Mouse (Mus musculus): Measurements from ENCODE around the gene Slc22a17. TPM values are rescaled to one million over a fixed set of nuclear protein-coding genes. Genes with fewer than 3 reads are reported as not detected.
"Not testable (repeated sequence)": the region's sequence is repeated elsewhere in the genome, so short reads cannot be mapped to it uniquely, and the experiment has no call there.

The Slc22a17 gene
- polyA plus RNA-seq, 1 experiment from 2014 or later: 32.2 TPM

DNA sequence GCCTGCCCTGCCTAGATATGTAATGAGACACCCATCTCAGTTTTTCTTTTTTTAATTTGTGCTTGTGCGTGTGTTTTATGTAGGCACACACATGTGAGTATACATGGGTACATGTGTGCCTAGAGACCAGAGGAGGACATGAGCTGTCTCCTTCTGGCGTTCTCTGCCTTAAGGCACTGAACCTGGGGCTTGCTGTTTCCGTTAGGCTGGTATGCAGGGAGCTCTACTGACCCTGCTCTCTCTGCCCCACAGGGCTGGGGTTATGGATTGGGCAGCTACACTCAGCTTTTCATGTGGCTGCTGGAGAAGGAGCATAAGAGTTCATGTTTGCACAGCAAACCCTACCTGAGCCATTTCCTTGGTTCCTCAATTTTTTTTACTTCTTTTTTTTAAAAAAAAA lies 41.5 kb upstream of the Slc22a17 start:
- H3K4me3 ChIP-seq (replicated peaks; ENCODE audit: low read length): no peak overlapping the region
- no peaks in the 10 kb centered on the region for H3K4me1 ChIP-seq (ENCODE audit: control insufficient read depth, insufficient read depth, low read length)
- H3K9ac ChIP-seq (ENCODE audit: low read length): no peak overlapping the region
- 73% methylated on average over 3 of the region's 3 CpGs for WGBS
- no peak for ATAC-seq (ENCODE audit: insufficient read depth, low FRiP score)
- no peaks in the 10 kb centered on the region for H3K9me3 ChIP-seq (replicated peaks; ENCODE audit: control insufficient read depth, low read length)
- no peak overlapping the region for H3K4me2 ChIP-seq (ENCODE audit: low read depth, low read length)
- no peaks in the 10 kb centered on the region for H3K27me3 ChIP-seq (ENCODE audit: control insufficient read depth, insufficient read depth, low read length)
- no peaks in the 10 kb centered on the region for H3K36me3 ChIP-seq (ENCODE audit: control insufficient read depth, insufficient read depth, low read length)
- no peak overlapping the region for H3K27ac ChIP-seq (ENCODE audit: low read length)

DNA sequence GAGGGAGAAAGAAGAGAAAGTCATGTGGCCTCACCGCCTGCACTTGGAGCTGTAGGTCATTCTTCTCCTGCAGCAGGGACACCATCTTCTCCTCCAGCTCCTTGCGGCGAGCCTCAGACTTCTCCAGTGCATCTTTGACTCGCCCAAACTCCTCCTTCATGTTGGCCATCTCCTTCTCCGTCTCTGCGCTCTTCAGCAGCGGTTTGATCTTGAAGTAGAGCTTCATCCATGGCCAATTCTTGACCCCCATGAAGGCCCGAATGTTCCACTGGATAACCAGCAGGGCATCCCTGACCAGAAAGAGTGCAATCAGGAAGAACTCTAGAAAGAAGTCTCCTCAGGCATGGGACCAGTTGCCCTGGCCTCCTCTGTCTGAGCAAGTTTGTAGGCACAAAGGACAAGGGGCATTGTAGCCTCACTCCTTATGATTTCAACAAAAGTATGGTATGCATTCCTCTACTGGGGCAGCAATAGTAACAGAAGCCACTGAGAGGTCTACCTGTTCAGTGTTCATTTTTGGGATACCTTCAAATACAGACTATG lies 40.8 kb upstream of the Slc22a17 start:
- WGBS: 92% methylated on average over 8 of the region's 8 CpGs

DNA sequence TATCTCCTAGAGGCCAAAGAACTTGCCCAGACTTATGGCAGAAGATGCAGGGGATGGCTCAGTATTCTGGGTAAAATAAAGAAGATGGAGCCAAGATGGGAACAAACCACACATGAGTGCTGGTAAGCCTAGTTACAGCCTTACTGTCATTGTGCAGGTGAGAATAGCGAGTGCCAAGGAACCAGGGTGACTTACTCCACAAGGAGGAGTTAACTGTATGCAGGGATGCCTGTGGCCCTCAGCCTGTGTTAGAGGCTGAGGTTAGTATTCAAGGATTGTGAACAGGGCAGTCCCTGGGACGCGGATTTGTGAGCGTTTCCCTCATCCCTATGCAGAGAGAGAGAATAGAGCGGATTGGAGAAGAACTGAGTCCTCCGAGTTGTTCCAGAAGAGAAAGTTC lies 38.7 kb upstream of the Slc22a17 start:
- ATAC-seq (ENCODE audit: insufficient read depth, low FRiP score): no peak
- Histone ChIP-seq H3K9ac (ENCODE audit: low read length) (no peak overlapping the region), H3K27ac (ENCODE audit: low read length) (no peak overlapping the region), H3K4me1 (ENCODE audit: control insufficient read depth, insufficient read depth, low read length) (no peaks in the 10 kb centered on the region), H3K27me3 (ENCODE audit: control insufficient read depth, insufficient read depth, low read length) (no peaks in the 10 kb centered on the region), H3K36me3 (ENCODE audit: control insufficient read depth, insufficient read depth, low read length) (no peaks in the 10 kb centered on the region), H3K4me3 (replicated peaks; ENCODE audit: low read length) (no peak overlapping the region), H3K4me2 (ENCODE audit: low read depth, low read length) (no peak overlapping the region), H3K9me3 (replicated peaks; ENCODE audit: control insufficient read depth, low read length) (no peaks in the 10 kb centered on the region)
- 81% methylated on average over 6 of the region's 6 CpGs for WGBS

More for the DNA sequence above, 40.8 kb upstream of the Slc22a17 start:
- no peak overlapping the region for H3K27ac ChIP-seq (ENCODE audit: low read length)
- H3K4me1 ChIP-seq (ENCODE audit: control insufficient read depth, insufficient read depth, low read length): no peaks in the 10 kb centered on the region
- no peak overlapping the region for H3K9ac ChIP-seq (ENCODE audit: low read length)
- no peak for ATAC-seq (ENCODE audit: insufficient read depth, low FRiP score)
- no peaks in the 10 kb centered on the region for H3K27me3 ChIP-seq (ENCODE audit: control insufficient read depth, insufficient read depth, low read length)
- no peaks in the 10 kb centered on the region for H3K36me3 ChIP-seq (ENCODE audit: control insufficient read depth, insufficient read depth, low read length)
- H3K4me2 ChIP-seq (ENCODE audit: low read depth, low read length): no peak overlapping the region
- no peaks in the 10 kb centered on the region for H3K9me3 ChIP-seq (replicated peaks; ENCODE audit: control insufficient read depth, low read length)
- H3K4me3 ChIP-seq (replicated peaks; ENCODE audit: low read length): no peak overlapping the region

GRCm38 (mm10) chr14:54950493-54950892 lies 37.6 kb upstream of the Slc22a17 start:
- Histone ChIP-seq H3K4me1 (ENCODE audit: control insufficient read depth, insufficient read depth, low read length) (no peaks in the 10 kb centered on the region), H3K4me3 (replicated peaks; ENCODE audit: low read length) (no peak overlapping the region), H3K36me3 (ENCODE audit: control insufficient read depth, insufficient read depth, low read length) (no peaks in the 10 kb centered on the region), H3K4me2 (ENCODE audit: low read depth, low read length) (no peak overlapping the region), H3K27me3 (ENCODE audit: control insufficient read depth, insufficient read depth, low read length) (no peaks in the 10 kb centered on the region), H3K27ac (ENCODE audit: low read length) (no peak overlapping the region), H3K9ac (ENCODE audit: low read length) (no peak overlapping the region), H3K9me3 (replicated peaks; ENCODE audit: control insufficient read depth, low read length) (no peaks in the 10 kb centered on the region)
- 52% methylated on average over 12 of the region's 12 CpGs for WGBS
- ATAC-seq (ENCODE audit: insufficient read depth, low FRiP score): no peak

DNA sequence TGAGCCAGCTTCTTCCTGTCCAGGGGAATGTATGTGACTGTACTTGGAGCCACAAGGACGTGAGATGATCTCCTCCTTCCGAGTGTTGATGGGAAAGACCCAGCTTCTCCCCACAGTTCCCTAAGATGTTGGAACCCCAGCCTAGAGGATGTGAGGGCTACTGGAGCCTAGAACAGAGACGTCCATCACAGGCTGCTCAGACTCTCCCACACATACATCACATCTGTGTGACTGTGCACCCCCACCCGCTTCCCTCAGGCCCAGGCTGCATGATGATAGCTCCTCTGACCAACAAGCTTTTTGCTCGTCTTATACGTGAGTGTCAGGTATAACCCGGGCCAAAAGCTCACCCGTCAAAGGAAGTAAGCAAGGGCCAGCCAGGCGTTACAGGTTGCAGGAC lies 35.8 kb upstream of the Slc22a17 start:
- H3K4me3 ChIP-seq (replicated peaks; ENCODE audit: low read length): no peak overlapping the region
- no peak overlapping the region for H3K4me2 ChIP-seq (ENCODE audit: low read depth, low read length)
- no peaks in the 10 kb centered on the region for H3K4me1 ChIP-seq (ENCODE audit: control insufficient read depth, insufficient read depth, low read length)
- H3K27me3 ChIP-seq (ENCODE audit: control insufficient read depth, insufficient read depth, low read length): no peaks in the 10 kb centered on the region
- H3K36me3 ChIP-seq (ENCODE audit: control insufficient read depth, insufficient read depth, low read length): no peaks in the 10 kb centered on the region
- H3K9ac ChIP-seq (ENCODE audit: low read length): no peak overlapping the region
- no peak overlapping the region for H3K27ac ChIP-seq (ENCODE audit: low read length)
- H3K9me3 ChIP-seq (replicated peaks; ENCODE audit: control insufficient read depth, low read length): no peaks in the 10 kb centered on the region
- no peak for ATAC-seq (ENCODE audit: insufficient read depth, low FRiP score)
- WGBS: 81% methylated on average over 9 of the region's 9 CpGs

GRCm38 (mm10) chr14:54947008-54947407 lies 34.1 kb upstream of the Slc22a17 start:
- not testable (repeated sequence) for ATAC-seq (ENCODE audit: insufficient read depth, low FRiP score); H3K4me2 ChIP-seq (ENCODE audit: low read depth, low read length); H3K36me3 ChIP-seq (ENCODE audit: control insufficient read depth, insufficient read depth, low read length); H3K4me1 ChIP-seq (ENCODE audit: control insufficient read depth, insufficient read depth, low read length); H3K9ac ChIP-seq (ENCODE audit: low read length); H3K9me3 ChIP-seq (replicated peaks; ENCODE audit: control insufficient read depth, low read length); H3K4me3 ChIP-seq (replicated peaks; ENCODE audit: low read length); H3K27me3 ChIP-seq (ENCODE audit: control insufficient read depth, insufficient read depth, low read length); H3K27ac ChIP-seq (ENCODE audit: low read length)
- WGBS: 86% methylated on average over 10 of the region's 11 CpGs

GRCm38 (mm10) chr14:54945975-54946704 lies 33.2 kb upstream of the Slc22a17 start:
- H3K4me3 ChIP-seq (replicated peaks; ENCODE audit: low read length): no peak overlapping the region
- no peak overlapping the region for H3K27ac ChIP-seq (ENCODE audit: low read length)
- no peak for ATAC-seq (ENCODE audit: insufficient read depth, low FRiP score)
- H3K4me2 ChIP-seq (ENCODE audit: low read depth, low read length): no peak overlapping the region
- no peaks in the 10 kb centered on the region for H3K9me3 ChIP-seq (replicated peaks; ENCODE audit: control insufficient read depth, low read length)
- H3K9ac ChIP-seq (ENCODE audit: low read length): no peak overlapping the region
- no peaks in the 10 kb centered on the region for H3K4me1 ChIP-seq (ENCODE audit: control insufficient read depth, insufficient read depth, low read length)
- WGBS: 72% methylated on average over 19 of the region's 19 CpGs
- H3K27me3 ChIP-seq (ENCODE audit: control insufficient read depth, insufficient read depth, low read length): no peaks in the 10 kb centered on the region
- H3K36me3 ChIP-seq (ENCODE audit: control insufficient read depth, insufficient read depth, low read length): no peaks in the 10 kb centered on the region

- Histone ChIP-seq H3K36me3 (ENCODE audit: control insufficient read depth, insufficient read depth, low read length) (no peaks in the 10 kb centered on the region), H3K9me3 (replicated peaks; ENCODE audit: control insufficient read depth, low read length) (no peaks in the 10 kb centered on the region), H3K4me1 (ENCODE audit: control insufficient read depth, insufficient read depth, low read length) (no peaks in the 10 kb centered on the region), H3K9ac (ENCODE audit: low read length) (no peak overlapping the region), H3K27me3 (ENCODE audit: control insufficient read depth, insufficient read depth, low read length) (no peaks in the 10 kb centered on the region), H3K4me3 (replicated peaks; ENCODE audit: low read length) (no peak overlapping the region), H3K4me2 (ENCODE audit: low read depth, low read length) (no peak overlapping the region), H3K27ac (ENCODE audit: low read length) (no peak overlapping the region)
- WGBS: 71% methylated on average over 2 of the region's 2 CpGs
- no peak for ATAC-seq (ENCODE audit: insufficient read depth, low FRiP score)
Observed at GRCm38 (mm10) chr14:54944939-54945338, 32.0 kb upstream of the Slc22a17 start.

DNA sequence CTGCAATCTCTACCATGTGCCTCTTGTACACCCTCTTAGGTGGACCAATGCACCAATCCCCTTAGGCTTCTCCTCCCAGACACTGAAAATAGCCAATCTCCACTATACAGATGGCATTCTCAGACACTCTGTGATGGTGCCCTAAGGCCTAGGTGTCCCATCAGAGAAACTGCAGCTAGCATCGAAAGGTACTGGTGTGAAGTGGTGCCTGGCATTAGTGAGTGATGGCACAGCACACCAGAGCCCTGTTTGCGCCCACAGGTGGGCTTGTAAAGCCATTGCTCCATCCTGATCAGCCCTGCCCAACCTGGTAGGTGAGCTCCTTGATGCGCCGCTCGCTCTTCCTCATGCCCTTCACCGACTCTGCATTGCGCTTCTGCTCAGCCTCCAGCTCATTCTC lies 31.0 kb upstream of the Slc22a17 start:
- no peaks in the 10 kb centered on the region for H3K9me3 ChIP-seq (replicated peaks; ENCODE audit: control insufficient read depth, low read length)
- no peak overlapping the region for H3K4me2 ChIP-seq (ENCODE audit: low read depth, low read length)
- no peaks in the 10 kb centered on the region for H3K27me3 ChIP-seq (ENCODE audit: control insufficient read depth, insufficient read depth, low read length)
- H3K4me1 ChIP-seq (ENCODE audit: control insufficient read depth, insufficient read depth, low read length): no peaks in the 10 kb centered on the region
- H3K9ac ChIP-seq (ENCODE audit: low read length): no peak overlapping the region
- 94% methylated on average over 7 of the region's 7 CpGs for WGBS
- no peak for ATAC-seq (ENCODE audit: insufficient read depth, low FRiP score)
- no peak overlapping the region for H3K27ac ChIP-seq (ENCODE audit: low read length)
- no peak overlapping the region for H3K4me3 ChIP-seq (replicated peaks; ENCODE audit: low read length)
- no peaks in the 10 kb centered on the region for H3K36me3 ChIP-seq (ENCODE audit: control insufficient read depth, insufficient read depth, low read length)
